Mouse (Mus musculus) liver, embryonic 14.5 days (tissue): ENCODE results near the gene St5.

Experiments
- CTCF ChIP-seq: IDR thresholded peaks from 2 replicates; pipeline ENCODE4 v1.5.1; 2016; ENCODE audit warnings: antibody characterized with exemption, low read depth, control low read depth
- EP300 ChIP-seq: IDR thresholded peaks from 2 replicates; pipeline ENCODE4 v1.6.1; 2016; ENCODE audit warnings: antibody characterized with exemption, low read depth

DNA sequence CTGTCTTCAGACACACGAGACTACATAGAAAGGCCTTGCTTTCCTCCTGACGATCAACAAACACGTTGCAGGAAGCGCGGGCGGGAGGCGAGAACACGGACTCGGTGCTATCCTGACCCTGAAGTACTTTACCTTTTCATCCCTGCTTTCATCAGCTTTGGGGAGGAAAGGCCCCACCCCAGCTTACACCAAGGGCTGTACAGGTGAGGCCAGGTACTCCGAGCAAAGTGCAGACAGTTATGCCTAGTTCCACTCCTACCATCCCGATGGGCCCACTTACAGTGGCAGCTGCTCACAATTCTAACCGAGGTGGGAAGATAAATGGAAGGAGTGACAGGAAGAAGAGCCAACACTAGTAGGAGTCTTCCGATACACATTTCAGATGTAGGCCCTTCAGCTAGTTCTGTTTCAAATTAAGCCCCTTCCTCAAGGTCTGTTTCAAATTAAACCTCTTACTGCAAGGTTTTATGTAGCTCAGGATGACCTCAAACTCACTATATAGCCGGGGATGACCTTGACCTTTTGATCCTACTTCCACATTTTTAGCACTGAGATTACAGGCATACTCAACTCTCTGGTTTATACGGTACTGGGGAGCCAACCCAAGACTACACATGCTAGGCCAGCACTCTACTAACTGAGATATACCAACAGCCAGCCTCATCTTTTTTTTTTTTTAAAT, 69.9 kb downstream of the St5 start:
- TF ChIP-seq CTCF (no peak), EP300 (no peak)
